Mouse (Mus musculus): ENCODE data around the gene Rab40b.

- TF ChIP-seq ZC3H11A (IDR thresholded peaks at IDR 0.05; ENCODE audit: borderline replicate concordance, low read depth, low read length) (no peak), MAFK (IDR thresholded peaks at IDR 0.05; ENCODE audit: insufficient read depth, low read depth, low read length) (no peak), ZNF384 (IDR thresholded peaks at IDR 0.05; ENCODE audit: low read depth, low read length) (no peak), HCFC1 (IDR thresholded peaks at IDR 0.05; ENCODE audit: borderline replicate concordance, insufficient read depth, low read length) (no peak)
Measured at GRCm38 (mm10) chr11:121328619-121329018, 59.4 kb downstream of the Rab40b start.

All from ES-E14 (cell line).